Mouse (Mus musculus): ENCODE measurements around the gene Spesp1. TPM values are rescaled to one million over a fixed set of nuclear protein-coding genes. Genes with fewer than 3 reads are reported as not detected.

The Spesp1 gene
- polyA plus RNA-seq, 1 experiment from 2014 or later, result not detected

DNA sequence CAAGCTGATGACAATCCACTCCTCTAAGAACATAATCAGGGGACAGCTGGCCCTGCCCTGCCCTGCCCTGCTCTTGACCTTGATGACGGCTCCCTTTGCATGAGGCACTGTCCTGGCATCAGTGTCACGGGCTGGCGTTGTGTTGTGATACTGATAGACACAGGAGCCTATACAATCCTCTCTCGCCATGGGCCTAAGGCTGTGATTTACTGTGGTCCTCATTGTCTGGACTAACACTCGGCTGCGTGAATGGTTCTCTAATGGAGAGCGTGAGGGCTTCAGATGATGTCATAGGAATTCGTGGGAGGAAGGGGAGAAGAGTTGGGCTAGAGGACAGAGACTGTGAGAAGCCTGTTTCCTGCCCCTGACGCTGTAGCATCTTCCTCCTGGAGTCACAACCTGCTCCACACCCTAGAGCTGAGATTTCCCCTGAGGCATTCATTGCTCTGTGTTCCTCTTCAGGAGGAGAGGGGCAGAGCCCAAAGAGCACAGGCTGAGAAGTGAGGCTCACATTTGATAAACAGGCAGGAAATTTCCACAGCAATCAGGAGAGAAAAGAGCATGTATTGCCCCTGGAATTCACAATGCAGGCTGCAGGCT is 44.5 kb downstream of the Spesp1 start:
- WGBS, result 53% methylated on average over 9 of the region's 9 CpGs
- ATAC-seq (ENCODE audit: low read depth), result no peak
- no peak overlapping the region for H3K4me3 ChIP-seq (ENCODE audit: low read length)

GRCm38 (mm10) chr9:62235501-62235900 is 46.5 kb downstream of the Spesp1 start:
- no peaks in the 10 kb centered on the region for H3K4me1 ChIP-seq (replicated peaks; ENCODE audit: control insufficient read depth, insufficient read depth, low read length)
- no peak overlapping the region for H3K4me3 ChIP-seq (ENCODE audit: low read length)
- WGBS, result 71% methylated on average over 2 of the region's 2 CpGs

More for the DNA sequence above, 44.5 kb downstream of the Spesp1 start:
- Histone ChIP-seq H3K9me3 (ENCODE audit: control insufficient read depth, low read length) (no peaks in the 10 kb centered on the region), H3K36me3 (ENCODE audit: control insufficient read depth, insufficient read depth, low read length) (no peaks in the 10 kb centered on the region), H3K27me3 (ENCODE audit: control insufficient read depth, insufficient read depth, low read depth, low read length) (no peaks in the 10 kb centered on the region), H3K9ac (ENCODE audit: low read length) (no peak overlapping the region), H3K4me2 (ENCODE audit: low read depth, low read length) (no peak overlapping the region), H3K4me1 (replicated peaks; ENCODE audit: control insufficient read depth, insufficient read depth, low read length) (no peaks in the 10 kb centered on the region), H3K27ac (ENCODE audit: low read length) (no peak overlapping the region)

GRCm38 (mm10) chr9:62232649-62233048 is 49.4 kb downstream of the Spesp1 start:
- Histone ChIP-seq H3K27me3 (ENCODE audit: control insufficient read depth, insufficient read depth, low read depth, low read length) (no peaks in the 10 kb centered on the region), H3K9ac (ENCODE audit: low read length) (no peak overlapping the region), H3K4me2 (ENCODE audit: low read depth, low read length) (no peak overlapping the region), H3K9me3 (ENCODE audit: control insufficient read depth, low read length) (no peaks in the 10 kb centered on the region), H3K4me1 (replicated peaks; ENCODE audit: control insufficient read depth, insufficient read depth, low read length) (no peaks in the 10 kb centered on the region), H3K27ac (ENCODE audit: low read length) (no peak overlapping the region), H3K36me3 (ENCODE audit: control insufficient read depth, insufficient read depth, low read length) (no peaks in the 10 kb centered on the region), H3K4me3 (ENCODE audit: low read length) (no peak overlapping the region)
- ATAC-seq (ENCODE audit: low read depth), result no peak
- WGBS, result 40% methylated on average over 1 of the region's 1 CpGs

More at GRCm38 (mm10) chr9:62235501-62235900, 46.5 kb downstream of the Spesp1 start:
- H3K4me2 ChIP-seq (ENCODE audit: low read depth, low read length), result no peak overlapping the region
- H3K9ac ChIP-seq (ENCODE audit: low read length), result no peak overlapping the region
- H3K27me3 ChIP-seq (ENCODE audit: control insufficient read depth, insufficient read depth, low read depth, low read length), result no peaks in the 10 kb centered on the region
- no peak overlapping the region for H3K27ac ChIP-seq (ENCODE audit: low read length)
- no peaks in the 10 kb centered on the region for H3K36me3 ChIP-seq (ENCODE audit: control insufficient read depth, insufficient read depth, low read length)
- H3K9me3 ChIP-seq (ENCODE audit: control insufficient read depth, low read length), result no peaks in the 10 kb centered on the region
- ATAC-seq (ENCODE audit: low read depth), result no peak

DNA sequence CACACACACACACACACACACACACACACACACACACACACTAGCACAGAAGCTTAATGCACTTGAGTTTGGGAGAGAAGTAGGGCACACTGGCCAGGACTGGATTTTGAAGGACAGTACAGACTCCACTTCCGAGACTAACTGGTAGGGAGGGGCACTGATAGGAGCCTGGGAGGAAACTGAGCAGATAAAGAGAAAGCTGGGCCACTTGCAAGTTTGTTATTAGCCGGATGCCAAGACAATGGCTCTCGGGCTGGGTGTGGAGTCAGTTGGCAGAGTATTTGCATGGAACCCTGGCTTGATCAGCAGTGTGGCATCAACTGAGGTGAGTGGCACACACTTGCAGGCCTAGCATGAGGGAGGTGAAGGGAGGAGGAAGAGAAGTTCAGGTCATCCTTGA is 51.0 kb downstream of the Spesp1 start:
- H3K9ac ChIP-seq (ENCODE audit: low read length), result no peak overlapping the region
- WGBS, result 35% methylated on average over 3 of the region's 3 CpGs

DNA sequence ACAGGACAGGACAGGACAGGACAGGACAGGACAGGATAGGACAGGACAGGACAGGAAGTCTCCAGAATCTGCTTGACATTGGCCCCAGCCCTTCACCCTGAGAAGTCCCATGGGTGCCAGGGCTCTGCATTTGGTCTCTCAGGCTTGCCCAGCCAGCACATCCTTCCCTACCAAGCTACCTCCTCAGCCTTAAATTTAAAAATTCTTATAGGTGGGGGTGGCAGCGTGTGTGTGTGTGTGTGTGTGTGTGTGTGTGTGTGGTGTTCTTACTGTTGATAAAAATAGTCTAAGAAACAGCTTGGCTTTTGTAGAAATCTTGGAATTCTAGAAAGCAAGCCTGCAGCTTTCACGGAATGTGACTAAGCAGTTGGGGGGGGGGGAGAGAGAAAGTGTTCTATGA is 52.0 kb downstream of the Spesp1 start:
- H3K27ac ChIP-seq (ENCODE audit: low read length), result no peak overlapping the region
- no peaks in the 10 kb centered on the region for H3K27me3 ChIP-seq (ENCODE audit: control insufficient read depth, insufficient read depth, low read depth, low read length)
- H3K9ac ChIP-seq (ENCODE audit: low read length), result no peak overlapping the region
- no peak overlapping the region for H3K4me2 ChIP-seq (ENCODE audit: low read depth, low read length)
- H3K9me3 ChIP-seq (ENCODE audit: control insufficient read depth, low read length), result no peaks in the 10 kb centered on the region
- ATAC-seq (ENCODE audit: low read depth), result no peak
- no peaks in the 10 kb centered on the region for H3K36me3 ChIP-seq (ENCODE audit: control insufficient read depth, insufficient read depth, low read length)
- WGBS, result 67% methylated on average over 2 of the region's 2 CpGs
- H3K4me3 ChIP-seq (ENCODE audit: low read length), result no peak overlapping the region
- H3K4me1 ChIP-seq (replicated peaks; ENCODE audit: control insufficient read depth, insufficient read depth, low read length), result no peaks in the 10 kb centered on the region

More for the DNA sequence above, 51.0 kb downstream of the Spesp1 start:
- no peak overlapping the region for H3K27ac ChIP-seq (ENCODE audit: low read length)
- H3K36me3 ChIP-seq (ENCODE audit: control insufficient read depth, insufficient read depth, low read length), result no peaks in the 10 kb centered on the region
- no peak for ATAC-seq (ENCODE audit: low read depth)
- H3K9me3 ChIP-seq (ENCODE audit: control insufficient read depth, low read length), result no peaks in the 10 kb centered on the region
- no peaks in the 10 kb centered on the region for H3K4me1 ChIP-seq (replicated peaks; ENCODE audit: control insufficient read depth, insufficient read depth, low read length)
- no peak overlapping the region for H3K4me2 ChIP-seq (ENCODE audit: low read depth, low read length)
- no peak overlapping the region for H3K4me3 ChIP-seq (ENCODE audit: low read length)
- no peaks in the 10 kb centered on the region for H3K27me3 ChIP-seq (ENCODE audit: control insufficient read depth, insufficient read depth, low read depth, low read length)

DNA sequence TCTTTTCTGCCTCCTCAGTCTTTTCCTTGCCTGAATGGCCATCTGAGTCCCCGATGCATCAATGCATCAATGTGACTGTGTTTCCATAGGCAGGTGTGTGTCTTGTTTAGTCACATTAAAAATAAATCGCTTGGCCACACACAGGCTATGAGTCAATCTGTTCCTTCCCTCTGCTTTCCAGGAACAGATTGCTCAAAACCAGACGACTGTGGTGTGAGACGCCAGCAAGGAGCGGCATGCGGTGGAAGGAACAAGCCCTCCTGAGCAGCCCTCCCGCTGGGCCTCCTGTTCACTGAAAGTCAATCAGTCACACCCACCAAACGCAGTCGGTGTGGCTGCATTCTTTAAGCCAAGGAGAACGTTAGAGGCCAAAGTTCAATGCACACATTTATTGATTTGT is 59.5 kb downstream of the Spesp1 start:
- Histone ChIP-seq H3K27me3 (ENCODE audit: control insufficient read depth, insufficient read depth, low read depth, low read length) (no peaks in the 10 kb centered on the region), H3K9ac (ENCODE audit: low read length) (no peak overlapping the region), H3K4me2 (ENCODE audit: low read depth, low read length) (no peak overlapping the region), H3K4me1 (replicated peaks; ENCODE audit: control insufficient read depth, insufficient read depth, low read length) (no peaks in the 10 kb centered on the region), H3K4me3 (ENCODE audit: low read length) (no peak overlapping the region), H3K27ac (ENCODE audit: low read length) (no peak overlapping the region), H3K9me3 (ENCODE audit: control insufficient read depth, low read length) (no peaks in the 10 kb centered on the region), H3K36me3 (ENCODE audit: control insufficient read depth, insufficient read depth, low read length) (no peaks in the 10 kb centered on the region)
- ATAC-seq (ENCODE audit: low read depth), result no peak
- WGBS, result 15% methylated on average over 10 of the region's 10 CpGs

DNA sequence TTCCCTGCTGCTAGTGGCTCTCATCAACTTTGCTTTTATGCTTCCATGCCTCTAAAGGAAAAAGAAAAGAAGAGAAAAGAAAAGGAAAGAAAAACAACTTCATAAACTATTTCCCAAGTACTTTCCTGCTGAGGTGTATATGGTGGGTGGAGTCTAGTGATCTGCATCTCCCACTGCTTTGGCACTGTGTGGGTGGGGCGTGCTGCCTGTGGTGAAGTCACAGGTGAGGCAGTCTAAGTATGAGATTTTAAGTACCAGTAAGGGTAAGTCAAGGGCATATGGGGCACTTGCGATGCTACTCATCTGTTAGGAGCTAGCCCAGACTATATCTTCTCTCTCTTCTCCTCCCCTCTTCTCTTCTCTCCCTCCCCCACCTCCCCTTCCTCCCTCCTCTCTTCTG is 60.0 kb downstream of the Spesp1 start:
- H3K9ac ChIP-seq (ENCODE audit: low read length), result no peak overlapping the region
- H3K27ac ChIP-seq (ENCODE audit: low read length), result no peak overlapping the region
- H3K9me3 ChIP-seq (ENCODE audit: control insufficient read depth, low read length), result no peaks in the 10 kb centered on the region
- H3K4me2 ChIP-seq (ENCODE audit: low read depth, low read length), result no peak overlapping the region
- no peaks in the 10 kb centered on the region for H3K27me3 ChIP-seq (ENCODE audit: control insufficient read depth, insufficient read depth, low read depth, low read length)
- H3K4me1 ChIP-seq (replicated peaks; ENCODE audit: control insufficient read depth, insufficient read depth, low read length), result no peaks in the 10 kb centered on the region
- no peak for ATAC-seq (ENCODE audit: low read depth)
- no peaks in the 10 kb centered on the region for H3K36me3 ChIP-seq (ENCODE audit: control insufficient read depth, insufficient read depth, low read length)
- WGBS, result 70% methylated on average over 2 of the region's 2 CpGs
- H3K4me3 ChIP-seq (ENCODE audit: low read length), result no peak overlapping the region

Small RNA genes within 50 kb of the gene (microRNA-seq; reads per million reads assigned to microRNA genes)
- not detected for gene Gm25603

Other genes starting within 250 kb of the Spesp1 start
- 20.7 TPM in 2 replicates for gene Glce, start 159.6 kb downstream of the Spesp1 start, polyA plus RNA-seq (2015; fragmentation: Nextera tagmentation; extraction: Ambion mirVana)
- gene Anp32a, start 59.1 kb upstream of the Spesp1 start, polyA plus RNA-seq (2015; fragmentation: Nextera tagmentation; extraction: Ambion mirVana), result 195 and 205 TPM in 2 replicates